ENCODE assay signal across 23 mouse cellular contexts in the genomic region with DNA sequence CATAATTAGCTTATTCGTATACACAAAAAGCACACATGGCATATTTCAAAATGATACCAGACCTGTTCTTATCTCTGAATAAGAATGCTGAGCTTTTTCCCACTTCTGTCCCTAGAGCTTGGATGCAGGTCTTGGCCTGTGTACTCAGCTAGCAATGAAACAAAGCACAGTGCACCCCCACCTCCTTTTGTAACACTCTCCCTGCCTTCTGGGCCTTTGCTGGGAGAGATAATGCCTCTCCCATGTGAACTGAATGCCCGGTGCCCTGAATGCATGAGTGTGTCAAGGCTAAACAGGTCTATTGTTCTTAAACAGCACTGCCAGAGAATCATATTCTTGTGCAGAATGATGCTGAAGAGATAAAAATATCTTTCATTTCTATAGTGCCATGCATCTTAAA. TPM values are rescaled to one million over a fixed set of nuclear protein-coding genes. Genes with fewer than 3 reads are reported as not detected.
DNase-seq lines count a peak whose midpoint lies in the region; ATAC-seq and TF ChIP-seq lines count a peak whose summit lies in the region.
"Had no signal": no experiment of that assay in that cellular context is flagged by ENCODE, and none has a peak within 500 bp of the region (broad histone marks: within the 10 kb centered on the region; RNA-seq: fewer than 3 reads in every experiment).

No protein-coding gene starts in this region.

- H3K4me1 ChIP-seq in heart, adult 2 months (ENCODE audit: control insufficient read depth, insufficient read depth, low read length) = peaks cover 1% of the 10 kb centered on the region
- H3K4me1 ChIP-seq in midbrain, embryonic 11.5 days (ENCODE audit: control insufficient read depth, insufficient read depth, low read length) = peaks cover 13% of the 10 kb centered on the region
- 0 out of 2 replicates have a peak, but pooled peaks cover 2% of the 10 kb centered on the region for H3K4me1 ChIP-seq in midbrain, postnatal 0 days (ENCODE audit: insufficient read depth, low read length)
- H3K4me1 ChIP-seq in midbrain, embryonic 14.5 days (ENCODE audit: control insufficient read depth, insufficient read depth, low read length) = peaks cover 17% of the 10 kb centered on the region

- H3K9ac ChIP-seq in heart, adult 2 months (ENCODE audit: low read depth, low read length) = no peak overlapping the region
- H3K9ac ChIP-seq in midbrain, embryonic 11.5 days (ENCODE audit: low read length) = no peak overlapping the region
- no peak overlapping the region for H3K9ac ChIP-seq in midbrain, postnatal 0 days (replicated peaks; ENCODE audit: low read length, poor library complexity, severe bottlenecking)
- no peak overlapping the region for H3K9ac ChIP-seq in midbrain, embryonic 14.5 days (replicated peaks; ENCODE audit: low read length)
- H3K9ac ChIP-seq: embryonic facial prominence, embryonic 15.5 days; heart, embryonic 12.5 days had no signal

- H3K27ac ChIP-seq in heart, adult 2 months = no peak overlapping the region
- no peak overlapping the region; the same call in 1 of the 2 replicates for H3K27ac ChIP-seq in midbrain, embryonic 11.5 days (ENCODE audit: low read depth, low read length)
- H3K27ac ChIP-seq in midbrain, postnatal 0 days (ENCODE audit: low read depth, low read length) = no peak overlapping the region
- H3K27ac ChIP-seq in midbrain, embryonic 14.5 days (replicated peaks; ENCODE audit: low read depth, low read length) = 0 out of 2 replicates have a peak overlapping the region, but pooled peaks have one; percentile 1
- H3K27ac ChIP-seq: embryonic facial prominence, embryonic 15.5 days; forebrain, embryonic 10.5 days had no signal

- peaks cover 3% of the 10 kb centered on the region for H3K27me3 ChIP-seq in heart, adult 2 months (ENCODE audit: control insufficient read depth, insufficient read depth, low read length)
- H3K27me3 ChIP-seq in midbrain, embryonic 11.5 days (ENCODE audit: control insufficient read depth, insufficient read depth, low read length) = peaks cover 19% of the 10 kb centered on the region
- no peaks in the 10 kb centered on the region for H3K27me3 ChIP-seq in midbrain, postnatal 0 days (ENCODE audit: insufficient read depth, low read length)
- H3K27me3 ChIP-seq in midbrain, embryonic 14.5 days (ENCODE audit: control insufficient read depth, insufficient read depth, low read length) = no peaks in the 10 kb centered on the region; the same call in 1 of the 2 replicates

- no peaks in the 10 kb centered on the region for H3K36me3 ChIP-seq in heart, adult 2 months (ENCODE audit: control insufficient read depth, insufficient read depth, low read length)
- no peaks in the 10 kb centered on the region for H3K36me3 ChIP-seq in midbrain, embryonic 11.5 days (ENCODE audit: control insufficient read depth, insufficient read depth, low read length)
- H3K36me3 ChIP-seq in midbrain, postnatal 0 days (ENCODE audit: insufficient read depth, low read length) = no peaks in the 10 kb centered on the region
- H3K36me3 ChIP-seq in midbrain, embryonic 14.5 days (ENCODE audit: control insufficient read depth, insufficient read depth, low read length) = no peaks in the 10 kb centered on the region
- H3K36me3 ChIP-seq: embryonic facial prominence, embryonic 15.5 days; forebrain, embryonic 10.5 days; G1E; heart, embryonic 12.5 days; hindbrain, embryonic 10.5 days had no signal

- DNase-seq in heart, adult 11 months = peak; percentile 55
- DNase-seq in heart, adult 2 months = no peak
- DNase-seq in midbrain, embryonic 11.5 days (ENCODE audit: low spot score, missing footprints) = no peak
- DNase-seq in midbrain, postnatal 0 days (ENCODE audit: low spot score) = no peak
- peak; percentile 39 for DNase-seq in embryo, embryonic 10.5 days (ENCODE audit: low spot score)
- DNase-seq in midbrain, embryonic 14.5 days = peak; percentile 47
- DNase-seq in right cerebral cortex, postnatal 14 days = no peak
- DNase-seq: adrenal gland, adult 8-10 months; adrenal gland, postnatal 36 days; B cell, adult 2 months; cerebellum, adult 11 months; cerebellum, adult 8-10 months; cerebellum, postnatal 14 days; gastrocnemius, postnatal 36 days had no signal

- no peak for TF ChIP-seq EP300 in heart, adult 2 months (IDR thresholded peaks at IDR 0.05; ENCODE audit: insufficient read depth, low read depth, low read length)

- no peak overlapping the region for H3K4me3 ChIP-seq in heart, adult 2 months
- no peak overlapping the region for H3K4me3 ChIP-seq in midbrain, embryonic 11.5 days (ENCODE audit: low read depth, low read length)
- no peak overlapping the region for H3K4me3 ChIP-seq in midbrain, postnatal 0 days (ENCODE audit: low read depth, low read length)
- H3K4me3 ChIP-seq in midbrain, embryonic 14.5 days (replicated peaks; ENCODE audit: low read depth, low read length) = no peak overlapping the region
- H3K4me3 ChIP-seq: embryonic facial prominence, embryonic 15.5 days; erythroblast, embryonic 14.5 days; forebrain, embryonic 10.5 days; heart, embryonic 12.5 days; hindbrain, embryonic 10.5 days had no signal

- H3K4me2 ChIP-seq in midbrain, embryonic 11.5 days = no peak overlapping the region
- no peak overlapping the region for H3K4me2 ChIP-seq in midbrain, postnatal 0 days (ENCODE audit: low read depth, low read length, poor library complexity, severe bottlenecking)
- no peak overlapping the region for H3K4me2 ChIP-seq in midbrain, embryonic 14.5 days (ENCODE audit: low read length)
- H3K4me2 ChIP-seq: embryonic facial prominence, embryonic 15.5 days; heart, embryonic 12.5 days had no signal

- TF ChIP-seq POLR2A in heart, adult 2 months (IDR thresholded peaks at IDR 0.05; ENCODE audit: insufficient read depth, low read depth, low read length) = no peak

- intact Hi-C loops in heart, adult 2 months (cut with DNase I) = loop anchor here (10.0 kb wide), 1 partner anchor 428 kb away; no protein-coding TSS in a partner anchor

- H3K79me2 ChIP-seq in heart, adult 2 months (replicated peaks; ENCODE audit: control insufficient read depth, insufficient read depth, low read length) = no peaks in the 10 kb centered on the region

- TF ChIP-seq CTCF in heart, adult 2 months (IDR thresholded peaks at IDR 0.05) = no peak
- TF ChIP-seq CTCF in midbrain, postnatal 0 days (IDR thresholded peaks at IDR 0.05) = no peak

- WGBS in heart, adult 2 months = 59% methylated on average over 2 of the region's 2 CpGs
- 53% methylated on average over 2 of the region's 2 CpGs for WGBS in midbrain, embryonic 11.5 days
- 37% methylated on average over 2 of the region's 2 CpGs for WGBS in midbrain, postnatal 0 days
- WGBS in midbrain, embryonic 14.5 days = 38% methylated on average over 2 of the region's 2 CpGs

- peak; percentile 45 for ATAC-seq in midbrain, embryonic 11.5 days (ENCODE audit: low FRiP score)
- ATAC-seq in midbrain, postnatal 0 days (ENCODE audit: low FRiP score) = no peak
- ATAC-seq in midbrain, embryonic 14.5 days (ENCODE audit: low FRiP score, low TSS enrichment) = no peak
- ATAC-seq: CD4-positive, CD25-positive, alpha-beta regulatory T cell, adult 4 months; forebrain, embryonic 14.5 days had no signal

- no peaks in the 10 kb centered on the region for H3K9me3 ChIP-seq in midbrain, embryonic 11.5 days (ENCODE audit: control insufficient read depth, low read length)
- H3K9me3 ChIP-seq in midbrain, postnatal 0 days (ENCODE audit: low read length) = no peaks in the 10 kb centered on the region
- no peaks in the 10 kb centered on the region for H3K9me3 ChIP-seq in midbrain, embryonic 14.5 days (ENCODE audit: control insufficient read depth, low read length)
- H3K9me3 ChIP-seq: embryonic facial prominence, embryonic 15.5 days; forebrain, embryonic 10.5 days; heart, embryonic 12.5 days had no signal

RNA-seq across cellular contexts. Expression of a gene that starts 2.5 kb away (rescaled TPM):
- under 1 TPM; 0.18 to 0.57 TPM for total RNA-seq in heart, adult 2 months (2021)
- polyA plus RNA-seq in heart, adult 2 months (2012; rRNA removed) = 0.35 and 0.59 TPM in 2 replicates
- polyA plus RNA-seq in midbrain, embryonic 11.5 days (2014; fragmentation: Nextera tagmentation; extraction: Ambion mirVana) = 6.0 and 6.9 TPM in 2 replicates
- 47.2 and 55.2 TPM in 2 replicates for total RNA-seq in midbrain, postnatal 0 days (2014; rRNA removed)
- 56.3 and 61.4 TPM in 2 replicates for polyA plus RNA-seq in midbrain, postnatal 0 days (2015; fragmentation: Nextera tagmentation; extraction: Ambion mirVana)
- polyA plus RNA-seq in midbrain, embryonic 14.5 days (2014; fragmentation: Nextera tagmentation; extraction: Ambion mirVana) = 34.2 and 44.5 TPM in 2 replicates
- total RNA-seq: common myeloid progenitor, adult 5-6 weeks had no signal
- polyA plus RNA-seq: erythroblast, embryonic 14.5 days; G1E had no signal

Comparison
In these comparisons a context has a peak if more than half of its experiments do, and no peak if none do; other contexts are left out.
1. DNase-seq: peak in heart, adult 11 months (single experiment), embryo, embryonic 10.5 days (single experiment) and midbrain, embryonic 14.5 days (single experiment); none in heart, adult 2 months (0 of 2), midbrain, embryonic 11.5 days (single experiment), midbrain, postnatal 0 days (single experiment) and right cerebral cortex, postnatal 14 days (single experiment).